Mouse (Mus musculus): ENCODE measurements around the gene Pou4f1. TPM values are rescaled to one million over a fixed set of nuclear protein-coding genes. Genes with fewer than 3 reads are reported as not detected.

Pou4f1 gene
- total and polyA plus RNA-seq, 3 experiments = 3.0 to 8.2 TPM; not detected in 1

GRCm38 (mm10) chr14:104430819-104431218 lies 37.0 kb downstream of the Pou4f1 start:
- H3K4me1 ChIP-seq (ENCODE audit: control insufficient read depth in 1 of 2, insufficient read depth in 2 of 2, low read length in 2 of 2) = no peaks in the 10 kb centered on the region
- no peaks in the 10 kb centered on the region for H3K9me3 ChIP-seq (replicated peaks; ENCODE audit: insufficient read depth, low read length)
- no peak for TF ChIP-seq MAX (IDR thresholded peaks at IDR 0.05; ENCODE audit: low read length)
- peak; percentile 67 for TF ChIP-seq SIN3A (IDR thresholded peaks at IDR 0.05; ENCODE audit: low read length)
- peak; percentile 71 for TF ChIP-seq MXI1 (IDR thresholded peaks at IDR 0.05; ENCODE audit: low read depth, low read length)
- no peak overlapping the region for H3K9ac ChIP-seq (ENCODE audit: control insufficient read depth, low read depth, low read length, poor library complexity, severe bottlenecking)
- H3K27ac ChIP-seq (ENCODE audit: control insufficient read depth, low read depth, low read length) = no peak overlapping the region
- H3K36me3 ChIP-seq (ENCODE audit: control insufficient read depth in 1 of 2, insufficient read depth in 2 of 2, low read length in 2 of 2) = no peaks in the 10 kb centered on the region
- H3K27me3 ChIP-seq (ENCODE audit: control insufficient read depth in 1 of 2, insufficient read depth in 2 of 2, low read length in 2 of 2) = no peaks in the 10 kb centered on the region
- H3K4me3 ChIP-seq (ENCODE audit: control insufficient read depth in 1 of 2, insufficient read depth in 1 of 2, low read depth in 2 of 2, low read length in 2 of 2) = no peak overlapping the region
- no peaks in the 10 kb centered on the region for H3K79me2 ChIP-seq (ENCODE audit: control insufficient read depth, insufficient read depth, low read length, poor library complexity)
- DNase-seq (ENCODE audit: low read depth, low spot score) = peak; percentile 44

DNA sequence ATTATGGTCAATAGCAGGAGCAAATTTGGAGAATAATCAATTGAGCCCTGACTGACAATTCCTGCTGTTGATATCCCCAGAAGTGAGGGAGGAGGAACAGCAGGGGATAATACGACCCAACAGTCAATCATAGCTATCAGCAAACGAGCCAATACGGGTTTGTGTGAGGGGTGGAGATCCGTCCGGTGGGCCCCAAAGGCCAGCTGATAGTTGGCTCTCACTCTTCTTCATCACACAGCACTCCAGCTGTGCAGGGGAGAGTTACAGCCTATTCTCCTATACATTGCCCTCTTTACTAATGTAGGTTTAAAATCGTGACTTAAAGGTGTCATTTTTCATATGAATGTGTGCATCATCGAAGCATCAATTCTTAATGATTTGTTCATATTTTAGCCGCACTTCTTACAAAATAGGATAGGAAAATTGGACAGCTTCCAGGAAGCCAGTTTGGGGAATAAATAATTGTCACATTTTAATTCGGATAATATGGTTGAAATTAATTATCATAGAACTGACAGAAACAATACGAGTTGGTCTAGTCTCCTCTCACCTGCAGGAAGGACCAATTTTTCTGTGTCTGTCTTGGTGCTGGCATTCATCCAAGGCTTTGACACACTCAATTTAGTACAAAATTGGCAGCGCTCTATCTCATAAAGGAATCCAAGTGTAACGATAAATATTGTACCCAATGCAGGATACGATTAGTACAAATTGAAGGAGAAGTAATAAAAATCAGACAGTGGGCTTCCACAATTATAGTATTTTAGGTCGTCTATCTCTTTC lies 43.9 kb downstream of the Pou4f1 start:
- no peak overlapping the region for H3K4me3 ChIP-seq (ENCODE audit: control insufficient read depth in 1 of 2, insufficient read depth in 1 of 2, low read depth in 2 of 2, low read length in 2 of 2)
- no peaks in the 10 kb centered on the region for H3K9me3 ChIP-seq (replicated peaks; ENCODE audit: insufficient read depth, low read length)
- H3K36me3 ChIP-seq (ENCODE audit: control insufficient read depth in 1 of 2, insufficient read depth in 2 of 2, low read length in 2 of 2) = no peaks in the 10 kb centered on the region
- no peak overlapping the region for H3K9ac ChIP-seq (ENCODE audit: control insufficient read depth, low read depth, low read length, poor library complexity, severe bottlenecking)
- H3K27ac ChIP-seq (ENCODE audit: control insufficient read depth, low read depth, low read length) = no peak overlapping the region
- no peaks in the 10 kb centered on the region for H3K4me1 ChIP-seq (ENCODE audit: control insufficient read depth in 1 of 2, insufficient read depth in 2 of 2, low read length in 2 of 2)
- no peaks in the 10 kb centered on the region for H3K79me2 ChIP-seq (ENCODE audit: control insufficient read depth, insufficient read depth, low read length, poor library complexity)
- TF ChIP-seq MYC (IDR thresholded peaks at IDR 0.05; ENCODE audit: low read depth, low read length) (no peak), NELFE (IDR thresholded peaks at IDR 0.05; ENCODE audit: low read depth, low read length) (no peak), SMC3 (IDR thresholded peaks at IDR 0.05; ENCODE audit: low read depth, low read length) (no peak), MEF2A (IDR thresholded peaks at IDR 0.05; ENCODE audit: extremely low read depth, insufficient replicate concordance, low read depth, low read length, poor library complexity, severe bottlenecking) (no peak), ZNF384 (IDR thresholded peaks at IDR 0.05; ENCODE audit: low read depth, low read length) (no peak), POLR2AphosphoS5 (IDR thresholded peaks at IDR 0.05; ENCODE audit: borderline replicate concordance, low read depth, low read length) (no peak), ZKSCAN1 (IDR thresholded peaks at IDR 0.05; ENCODE audit: low read depth, low read length) (no peak), MAX (IDR thresholded peaks at IDR 0.05; ENCODE audit: low read length) (no peak)
- DNase-seq (ENCODE audit: low read depth, low spot score) = no peak
- no peaks in the 10 kb centered on the region for H3K27me3 ChIP-seq (ENCODE audit: control insufficient read depth in 1 of 2, insufficient read depth in 2 of 2, low read length in 2 of 2)

Other genes starting within 250 kb of the Pou4f1 start
- 13.3 and 14.3 TPM in 2 replicates for gene Rnf219, start 54.6 kb upstream of the Pou4f1 start, total RNA-seq (2012; rRNA removed)
- 10 to 100 TPM in 1 of 2 experiments, not detected in 1; 15.9 TPM for gene Rnf219, start 54.6 kb upstream of the Pou4f1 start, polyA plus RNA-seq (2012; ENCODE audit: insufficient read depth in 1 of 2, insufficient read length in 2 of 2, low read depth in 1 of 2, low replicate concordance in 2 of 2, missing spikeins in 1 of 2)